Mouse (Mus musculus) myocyte (in vitro differentiated cells): ENCODE measurements around the gene Exoc3l.

Source experiments
- POLR2A ChIP-seq: IDR thresholded peaks from one replicate; pipeline ENCODE4 v1.6.1; 2011; ENCODE audit warnings: low read depth, mild to moderate bottlenecking, control low read depth, moderate library complexity; ENCODE audit not compliant: insufficient read length
- POLR2AphosphoS2 ChIP-seq: IDR thresholded peaks from one replicate; pipeline ENCODE4 v1.6.1; 2011; ENCODE audit warnings: low read depth, control low read depth; ENCODE audit not compliant: insufficient read length
- USF1 ChIP-seq: IDR thresholded peaks from one replicate; pipeline ENCODE4 v1.6.1; 2011; ENCODE audit warnings: low read depth, mild to moderate bottlenecking, control low read depth, moderate library complexity

GRCm38 (mm10) chr8:105280567-105280966 is 15.3 kb downstream of the Exoc3l start:
- no peak for TF ChIP-seq POLR2A
- no peak for TF ChIP-seq POLR2AphosphoS2
- TF ChIP-seq USF1, result no peak
